Mouse (Mus musculus) c-Kit-negative CD71-positive TER-119-positive erythroid progenitor cells, embryonic 14.5 days (primary cell): Measurements from ENCODE around the gene Unc45a.
"Not testable (repeated sequence)": the region's sequence is repeated elsewhere in the genome, so short reads cannot be mapped to it uniquely, and the experiment has no call there.

Experiments
- DNase-seq: peaks from one replicate; pipeline ENCODE4 v3.0.0-alpha.2; 2013; ENCODE audit warnings: low read depth, low spot score

Unc45a gene

DNA sequence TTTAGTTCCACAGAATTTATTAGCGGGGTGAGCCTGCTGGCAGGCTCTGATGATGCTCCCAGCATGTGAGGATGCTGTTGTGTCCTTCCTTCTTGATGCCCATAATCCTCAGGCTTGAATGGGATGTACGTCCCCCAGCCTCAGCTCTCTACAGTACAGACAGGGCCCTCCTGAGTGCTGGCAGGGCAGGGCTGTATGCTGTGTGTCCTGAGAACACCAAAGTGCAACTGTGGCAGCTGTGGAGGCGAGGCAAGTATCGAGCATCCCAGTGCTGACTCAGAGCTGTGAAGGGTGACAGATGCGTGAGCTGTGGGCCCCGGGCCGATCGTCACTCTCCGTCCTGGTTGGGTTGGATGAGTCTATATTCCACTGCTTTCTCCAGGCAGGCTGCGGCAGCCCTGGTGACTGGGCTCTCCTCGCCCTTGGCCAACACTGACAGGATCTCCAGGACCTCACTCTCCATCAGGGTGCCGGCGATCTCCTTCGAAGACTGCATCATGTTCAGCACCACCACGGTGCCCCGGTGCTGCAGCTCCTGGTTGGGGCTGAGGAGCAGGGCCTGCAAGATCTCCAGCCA is 15.4 kb downstream of the Unc45a start:
- DNase-seq: no peak

- DNase-seq: not testable (repeated sequence)
Measured at GRCm38 (mm10) chr7:80324816-80325119, 16.0 kb downstream of the Unc45a start.

- peak; percentile 90 for DNase-seq
Measured at GRCm38 (mm10) chr7:80324043-80324815, 16.6 kb downstream of the Unc45a start, which contains the start of gene Rccd1. Gene Rccd1 (minus strand): TSS chr7:80324454.

GRCm38 (mm10) chr7:80323336-80323735 is 17.5 kb downstream of the Unc45a start:
- no peak for DNase-seq

GRCm38 (mm10) chr7:80319846-80320496 is 20.8 kb downstream of the Unc45a start:
- DNase-seq: no peak

DNA sequence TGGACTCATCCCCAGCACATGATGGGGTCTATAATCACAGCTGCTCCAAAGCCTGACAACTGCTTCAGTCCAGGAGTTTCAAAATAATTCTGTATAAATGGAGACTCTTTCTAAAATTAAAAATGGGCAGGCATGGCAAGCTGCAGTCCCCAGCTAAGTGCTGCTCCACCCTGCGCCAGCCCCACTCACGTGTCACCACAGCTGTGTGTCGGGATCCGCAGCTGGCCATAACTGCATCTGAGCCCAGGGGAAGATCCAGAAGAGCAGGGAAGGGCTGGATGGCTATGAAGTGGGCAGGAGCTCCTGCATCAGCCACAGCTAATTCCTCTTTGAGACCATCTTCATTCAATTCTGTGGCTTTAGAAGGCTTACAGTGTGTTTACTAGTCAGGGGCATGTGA is 22.1 kb downstream of the Unc45a start:
- no peak for DNase-seq

- no peak for DNase-seq
Measured at GRCm38 (mm10) chr7:80317439-80318115, 23.2 kb downstream of the Unc45a start.

- no peak for DNase-seq
Measured at GRCm38 (mm10) chr7:80315733-80316132, 25.1 kb downstream of the Unc45a start.

DNA sequence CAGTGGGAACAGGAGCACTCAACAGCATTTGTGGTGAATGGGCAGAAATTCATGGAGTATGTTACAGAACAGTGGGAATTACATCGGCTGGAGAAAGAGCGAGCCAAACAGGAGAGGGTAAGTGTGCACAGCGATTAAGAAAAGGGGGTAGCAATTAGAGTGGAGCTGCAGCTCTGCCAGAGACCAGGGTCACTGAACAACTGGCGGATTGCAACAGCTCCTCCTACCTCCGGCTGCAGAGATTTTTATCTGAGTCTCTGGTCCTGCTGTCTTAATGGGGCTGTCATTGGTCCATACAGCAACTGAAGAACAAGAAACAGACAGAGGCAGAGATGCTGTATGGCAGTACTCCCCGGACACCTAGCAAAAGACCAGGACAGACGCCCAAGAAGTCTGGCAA is 30.0 kb downstream of the Unc45a start:
- DNase-seq: no peak

- DNase-seq: no peak
Measured at GRCm38 (mm10) chr7:80307766-80308165, 33.0 kb downstream of the Unc45a start.

GRCm38 (mm10) chr7:80301522-80301921 is 39.3 kb downstream of the Unc45a start:
- DNase-seq: no peak

- DNase-seq: no peak
Measured at GRCm38 (mm10) chr7:80299568-80299967, 41.2 kb downstream of the Unc45a start.

DNA sequence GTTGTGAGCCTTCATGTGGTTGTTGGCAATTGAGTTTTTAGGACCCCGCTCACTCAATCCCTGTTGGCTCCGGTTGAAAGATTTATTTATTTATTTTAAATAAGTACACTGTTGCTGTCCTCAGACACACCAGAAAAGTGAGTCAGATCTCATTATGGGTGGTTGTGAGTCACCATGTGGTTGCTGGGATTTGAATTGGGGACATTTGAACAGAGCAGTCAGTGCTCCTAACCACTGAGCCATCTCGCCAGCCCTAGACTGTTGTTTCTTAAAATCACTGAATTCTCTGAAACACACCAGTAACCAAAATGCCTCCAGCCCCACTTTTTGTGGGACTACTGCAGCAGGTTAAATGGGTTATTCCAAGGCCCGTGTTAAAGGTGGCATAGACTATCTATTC is 42.1 kb downstream of the Unc45a start:
- DNase-seq: no peak

DNA sequence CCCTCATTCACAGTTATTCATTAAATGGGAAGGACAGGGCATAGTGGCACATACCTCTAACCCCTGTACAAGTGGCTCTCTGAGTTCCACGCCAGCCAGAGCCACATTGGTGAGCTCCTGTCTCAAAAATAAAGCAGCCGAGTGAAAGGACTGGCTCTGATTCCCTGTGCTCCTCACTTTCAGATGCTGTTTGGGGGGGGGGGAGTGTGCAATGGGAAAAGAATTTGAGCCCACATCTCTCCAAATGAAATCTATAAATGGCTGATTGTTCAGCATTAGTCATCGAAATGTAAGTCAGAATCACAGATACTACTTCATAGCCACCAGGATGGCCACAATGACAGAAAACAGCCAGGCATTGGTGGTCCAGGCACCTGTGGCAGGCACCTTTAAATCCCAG is 43.8 kb downstream of the Unc45a start:
- DNase-seq: no peak

GRCm38 (mm10) chr7:80296462-80296861 is 44.3 kb downstream of the Unc45a start:
- no peak for DNase-seq

DNA sequence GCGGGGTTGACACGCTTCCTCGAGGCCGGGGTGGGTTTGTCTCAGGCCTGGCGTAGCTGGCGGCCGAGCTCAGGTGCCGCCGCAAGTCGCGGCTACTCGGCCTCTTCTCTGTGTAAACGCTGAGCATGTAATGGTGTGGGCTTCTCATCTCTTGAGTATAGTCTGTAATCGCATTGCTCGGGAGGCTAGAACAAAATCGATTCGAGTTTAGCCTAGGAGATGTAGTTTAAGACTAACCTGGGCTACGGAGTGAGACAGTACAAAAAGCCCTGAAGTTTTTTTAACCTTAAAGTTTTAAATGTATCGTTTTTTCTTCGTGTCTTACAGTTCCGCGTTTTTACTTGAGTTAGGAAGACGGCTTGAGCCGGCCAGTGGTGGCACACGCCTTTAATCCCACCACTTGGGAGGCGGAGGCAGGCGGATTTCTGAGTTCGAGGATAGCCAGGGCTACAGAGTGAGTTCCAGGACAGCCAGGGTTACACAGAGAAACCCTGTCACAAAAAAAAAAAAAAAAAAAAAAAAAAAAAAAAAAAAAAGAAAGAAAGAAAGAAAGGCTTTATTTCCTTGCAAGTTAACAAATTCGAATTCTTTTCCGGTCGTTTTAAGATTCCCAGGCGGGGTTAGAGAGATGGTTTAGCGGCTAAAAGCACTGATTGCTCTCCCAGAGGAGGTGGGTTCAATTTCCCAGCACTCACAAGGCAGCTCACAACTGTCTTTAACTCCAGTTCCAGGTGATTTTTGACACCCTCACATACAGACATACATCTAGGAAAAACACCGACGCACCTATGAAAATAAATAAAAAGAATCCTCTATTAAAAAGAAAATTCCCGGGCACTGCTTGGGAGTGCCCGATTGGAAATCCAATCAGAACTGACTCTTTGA is 45.8 kb downstream of the Unc45a start:
- DNase-seq: no peak

GRCm38 (mm10) chr7:80294062-80294763 is 46.6 kb downstream of the Unc45a start, which contains the start of gene Prc1:
Gene Prc1 (plus strand): TSS chr7:80294450.
- peak; percentile 98 for DNase-seq

- DNase-seq: no peak
Measured at GRCm38 (mm10) chr7:80287736-80288135, 53.1 kb downstream of the Unc45a start.

DNA sequence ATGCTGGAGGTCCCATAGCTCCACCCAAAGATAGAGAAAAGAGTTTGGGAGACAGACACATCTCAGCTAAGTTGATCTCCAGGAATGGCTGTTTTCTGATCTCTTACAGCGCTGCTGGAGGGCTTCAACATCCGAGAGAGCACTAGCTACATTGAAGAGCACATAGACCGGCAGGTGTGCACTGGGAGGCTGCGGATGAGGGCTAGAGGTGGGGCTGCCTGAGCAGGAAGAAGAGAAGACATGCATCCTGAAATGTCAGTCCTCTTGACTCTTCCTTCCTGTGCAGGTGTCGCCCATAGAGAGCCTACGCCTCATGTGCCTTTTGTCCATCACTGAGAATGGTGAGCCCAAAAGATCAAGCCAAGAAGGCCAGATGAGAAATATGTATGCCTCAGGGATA is 55.1 kb downstream of the Unc45a start:
- no peak for DNase-seq

DNA sequence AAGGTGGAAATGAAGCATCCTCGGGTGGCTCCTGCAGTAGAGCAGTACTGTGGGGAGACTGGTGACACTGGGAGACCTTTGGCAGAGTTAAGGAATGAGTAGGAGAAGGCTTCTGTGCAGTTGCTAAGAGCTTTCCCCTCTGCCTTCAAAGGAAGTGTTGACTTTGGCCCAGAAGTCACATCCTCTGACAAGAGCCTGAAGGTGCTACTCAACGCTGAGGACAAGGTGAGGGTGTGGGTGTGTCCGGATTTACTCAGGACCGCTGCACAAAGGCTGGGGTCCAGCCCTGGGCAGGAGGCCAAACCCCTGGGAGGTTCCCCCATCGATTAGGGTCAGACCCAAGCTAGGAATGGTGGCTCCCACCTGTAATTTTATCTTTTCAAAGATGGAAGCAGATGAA is 56.4 kb downstream of the Unc45a start:
- no peak for DNase-seq
